Mouse (Mus musculus) c-Kit-negative CD71-positive TER-119-positive erythroid progenitor cells, embryonic 14.5 days (primary cell): ENCODE data around the gene Rpl5.
A peak's percentile ranks its signal among the peaks of the same experiment; 100 is the strongest.
"Not testable (repeated sequence)": the region's sequence is repeated elsewhere in the genome, so short reads cannot be mapped to it uniquely, and the experiment has no call there.

ENCODE experiments used
- DNase-seq: peaks from one replicate; pipeline ENCODE4 v3.0.0-alpha.2; 2013; ENCODE audit warnings: low read depth, low spot score

The Rpl5 gene

DNA sequence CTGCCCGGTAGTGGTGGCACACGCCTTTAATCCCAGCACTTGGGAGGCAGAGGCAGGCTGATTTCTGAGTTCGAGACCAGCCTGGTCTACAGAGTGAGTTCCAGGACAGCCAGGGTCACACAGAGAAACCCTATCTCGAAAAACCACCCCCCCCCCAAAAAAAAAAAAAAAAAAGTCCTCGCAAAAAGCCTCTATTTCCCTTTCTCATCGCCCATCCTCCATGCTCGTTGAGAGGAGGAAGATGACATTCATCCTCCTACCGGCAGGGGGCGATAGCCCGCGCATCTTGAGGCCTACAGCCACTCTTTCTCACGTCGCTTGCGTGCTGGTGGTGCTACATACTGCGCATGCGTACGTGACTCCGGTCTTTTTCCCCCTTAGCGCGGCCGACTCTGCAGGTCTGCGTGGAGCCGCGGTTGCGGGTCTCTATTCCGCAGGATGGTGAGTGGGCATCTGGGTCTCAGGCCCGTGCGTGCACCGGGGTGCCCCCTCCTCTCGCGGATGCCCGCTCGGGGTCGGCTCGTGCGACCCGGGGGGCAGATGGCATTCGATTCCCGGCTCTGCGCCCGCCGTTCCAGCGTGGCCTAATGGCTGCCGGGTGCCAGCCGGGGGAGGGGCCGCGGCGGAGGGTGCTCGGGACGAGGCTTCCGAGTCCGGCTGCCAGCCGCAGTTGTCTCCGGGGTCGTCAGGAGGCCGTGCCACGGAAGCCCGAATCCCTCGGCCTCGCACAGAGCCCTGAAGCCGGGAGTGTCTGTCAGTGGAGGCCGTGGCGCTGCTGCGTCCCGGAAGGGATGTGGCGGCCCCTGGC lies at the start of gene Rpl5:
Gene Rpl5 (plus strand): TSS at position 297 of the 808 bp plus-strand sequence.
- DNase-seq = peak; percentile 96

DNA sequence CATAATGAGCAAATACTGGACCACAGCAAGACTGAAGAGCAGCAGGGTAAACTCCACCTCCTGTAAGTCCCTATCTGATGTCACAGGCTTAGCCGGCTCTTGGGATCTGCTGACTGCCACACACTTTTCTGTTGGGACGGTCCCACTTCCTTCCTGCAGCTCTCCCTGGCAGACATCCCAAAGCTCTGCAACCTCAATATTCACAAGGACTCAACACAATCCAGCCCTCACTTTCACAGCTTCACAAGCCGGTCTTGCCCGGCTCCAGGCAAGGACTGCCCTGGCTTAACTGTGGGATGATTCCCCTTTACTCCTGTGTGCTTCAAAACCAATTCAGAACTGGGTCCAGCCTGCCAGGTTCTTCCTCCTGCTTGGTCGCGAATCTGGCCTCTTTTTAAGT lies 46.5 kb upstream of the Rpl5 start:
- no peak for DNase-seq

DNA sequence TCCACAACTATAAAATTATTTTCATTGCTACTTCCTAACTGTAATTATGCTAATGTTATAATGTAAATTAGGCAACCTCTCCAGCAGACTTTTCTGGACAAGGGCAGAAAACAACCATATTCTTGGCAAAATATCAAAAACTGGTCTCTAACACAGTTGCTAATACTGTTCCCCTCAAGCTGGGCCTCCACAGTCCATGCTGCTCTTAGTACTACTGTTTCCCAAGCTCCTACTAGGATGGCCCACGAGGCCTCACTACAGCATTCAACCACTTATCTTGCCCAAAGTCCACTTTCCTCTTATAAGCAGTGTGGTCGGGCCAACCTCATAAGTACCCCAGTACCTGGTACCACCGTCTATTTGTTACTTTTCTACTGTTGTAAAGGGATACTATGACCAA lies 45.7 kb upstream of the Rpl5 start:
- DNase-seq = no peak

DNA sequence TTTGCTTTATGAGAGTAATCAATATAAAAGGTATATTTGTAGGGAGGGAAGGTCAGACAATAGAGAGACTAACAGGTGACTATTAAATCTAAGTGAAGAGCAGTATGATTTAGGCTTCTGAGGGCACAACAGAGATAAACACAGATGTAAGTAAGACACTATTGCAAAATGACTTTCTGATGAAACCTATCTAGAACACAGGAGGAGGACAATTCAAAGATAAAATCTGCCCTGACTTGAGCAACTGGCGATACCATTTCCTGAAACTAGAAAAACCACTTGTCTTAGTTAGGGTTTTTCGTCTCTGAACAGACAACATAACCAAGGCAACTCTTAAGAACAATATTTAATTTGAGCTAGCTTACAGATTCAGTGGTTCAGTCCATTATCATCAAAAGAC lies 44.8 kb upstream of the Rpl5 start:
- no peak for DNase-seq

DNA sequence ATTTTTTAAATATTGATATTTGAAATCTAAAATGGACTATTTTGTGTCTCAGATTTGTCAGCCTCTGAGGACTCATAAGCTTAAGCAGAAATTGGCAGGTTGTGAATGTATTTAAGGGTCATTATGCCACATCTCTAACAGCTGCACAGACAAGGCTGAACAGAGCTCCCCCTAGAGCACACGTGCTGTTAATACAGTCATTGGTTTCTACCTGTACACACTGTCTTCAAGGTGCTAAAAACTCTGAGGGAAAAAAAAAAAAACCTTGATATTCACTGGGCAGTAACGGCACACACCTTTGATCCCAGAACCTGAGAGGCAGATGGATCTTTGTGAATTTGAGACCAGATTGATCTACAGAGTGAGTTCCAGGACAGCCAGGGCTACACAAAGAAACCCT lies 41.3 kb upstream of the Rpl5 start:
- no peak for DNase-seq

DNA sequence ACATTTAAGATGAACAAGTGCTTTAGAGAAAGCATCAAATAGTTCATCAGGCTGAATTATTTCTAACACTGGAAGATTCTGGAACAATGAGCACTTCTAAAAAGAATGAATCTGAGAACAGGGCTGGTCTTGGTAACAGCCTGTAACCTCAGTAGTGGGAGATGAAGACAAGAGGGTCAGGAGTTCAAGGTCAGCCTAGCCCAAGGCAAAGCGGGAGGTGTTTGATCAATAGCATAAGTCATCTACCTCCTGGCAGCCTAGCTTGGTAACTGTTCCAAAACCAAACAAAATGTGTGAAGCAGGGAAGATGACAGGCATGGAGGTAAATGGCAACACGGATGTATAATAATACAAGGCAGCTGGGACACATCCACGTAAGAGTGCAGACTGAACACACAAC lies 36.3 kb upstream of the Rpl5 start:
- DNase-seq = no peak

DNA sequence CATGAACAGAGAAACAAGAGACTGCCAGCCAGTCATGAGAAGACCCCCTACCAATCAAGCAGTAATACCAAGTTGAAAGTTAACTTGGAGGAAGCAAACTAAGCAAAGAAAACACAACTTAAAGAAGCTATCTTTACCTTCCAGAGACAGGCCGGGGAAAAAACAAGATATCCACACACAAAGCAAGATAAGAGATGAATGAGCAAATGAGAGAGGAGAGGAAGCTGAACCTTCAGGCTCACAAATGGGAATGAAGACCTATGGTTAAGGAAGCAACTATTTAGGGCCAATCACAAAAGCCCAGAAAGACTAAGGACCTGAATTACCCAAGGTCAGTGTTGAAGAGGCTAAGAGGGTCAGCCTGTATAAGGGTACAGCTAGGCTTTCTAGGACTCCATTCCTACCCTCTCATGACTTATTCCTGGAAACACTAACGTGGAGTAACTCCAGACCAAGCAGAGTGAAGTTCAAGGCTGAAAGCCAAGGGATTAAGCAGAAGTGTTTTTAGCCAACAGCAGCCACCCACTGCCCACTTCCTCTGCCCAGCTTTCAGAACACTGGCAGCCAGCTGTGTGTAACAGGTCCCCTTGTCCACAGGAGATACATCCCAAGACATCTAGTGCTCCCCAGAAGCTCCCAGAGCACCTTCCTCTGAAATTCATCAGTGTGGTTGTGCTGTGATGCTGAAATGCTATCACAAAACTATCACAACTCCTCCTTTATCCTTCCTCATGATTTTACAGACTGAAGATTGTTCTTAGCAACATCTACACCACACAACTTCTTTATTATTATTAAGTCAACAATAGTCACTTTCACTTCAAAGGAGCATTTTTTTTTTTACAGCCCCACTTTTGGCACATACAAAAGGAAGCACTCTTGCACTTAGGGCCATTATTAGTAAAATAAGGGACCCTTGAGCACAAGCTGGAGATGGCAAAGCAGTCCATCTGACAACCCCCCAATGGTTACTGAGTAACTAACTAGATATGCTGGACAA lies 33.9 kb upstream of the Rpl5 start:
- no peak for DNase-seq

DNA sequence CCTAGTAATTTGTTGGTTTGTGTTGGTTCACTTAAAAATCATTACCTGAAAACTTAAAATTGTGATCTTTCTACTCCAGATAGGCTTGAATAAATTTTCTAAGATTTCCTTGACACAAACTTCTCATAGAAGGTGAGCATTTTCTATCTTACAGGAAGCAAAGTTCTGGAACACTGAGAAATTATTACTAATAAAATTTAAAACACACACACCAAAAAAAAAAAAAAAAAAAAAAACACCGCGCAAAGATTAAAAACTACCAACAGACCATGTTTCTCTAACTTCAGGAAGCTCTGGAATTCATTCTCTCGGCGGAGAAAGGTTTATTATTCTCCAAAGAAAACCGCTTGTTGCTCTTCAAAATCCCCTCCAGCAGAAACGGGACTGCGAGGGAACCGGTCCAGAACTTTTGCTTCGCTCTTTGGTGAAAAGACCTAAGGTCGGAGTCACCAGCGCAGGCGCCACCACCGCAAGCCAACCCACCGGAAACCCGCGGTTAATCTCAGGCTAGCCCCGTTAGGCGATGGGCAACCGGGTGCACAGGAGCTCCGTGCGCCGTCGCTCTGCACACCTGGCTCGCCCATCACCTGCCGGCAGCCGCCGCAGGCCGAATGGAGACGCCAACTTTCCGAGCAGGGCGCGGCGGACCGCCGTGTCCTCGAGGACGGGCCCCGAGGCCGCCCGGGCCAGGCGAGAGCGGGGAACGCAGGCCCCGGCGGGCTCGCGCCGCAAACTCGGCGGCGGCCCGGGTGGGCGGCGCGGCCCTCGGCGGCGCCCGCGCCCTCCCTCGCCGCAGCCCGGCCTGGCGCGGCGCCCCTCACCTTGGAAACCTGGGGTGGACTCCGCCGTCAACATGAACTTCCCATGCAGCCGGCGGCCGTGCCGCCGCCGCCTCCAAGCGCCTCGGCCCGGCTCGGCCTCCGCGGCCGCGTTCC lies 32.1 kb upstream of the Rpl5 start:
- no peak for DNase-seq

DNA sequence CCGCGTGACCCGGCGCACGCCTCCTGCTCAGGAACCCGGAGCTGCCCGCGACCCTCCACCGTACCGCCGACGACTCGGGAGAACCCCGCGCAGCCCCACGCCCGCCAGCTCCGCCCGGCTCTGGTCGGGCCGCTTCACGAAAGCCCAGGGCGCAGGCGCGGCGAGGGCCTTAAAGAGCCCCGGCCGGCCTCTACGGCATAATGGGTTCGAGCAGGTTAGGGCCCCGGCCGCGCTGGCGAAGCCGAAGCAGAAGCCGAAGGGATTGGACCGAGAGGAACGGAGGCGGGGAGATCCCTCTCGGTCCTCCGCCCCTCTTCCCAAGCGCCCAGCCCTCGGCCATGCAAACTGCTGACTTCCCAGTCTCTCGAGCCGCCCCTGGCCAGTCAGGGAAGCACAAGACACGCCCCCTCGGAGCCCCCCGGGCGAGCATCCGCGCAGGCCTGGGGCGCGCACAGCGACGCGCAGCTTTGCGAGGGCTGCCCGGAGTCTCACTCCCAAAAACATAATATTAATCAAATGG lies 31.3 kb upstream of the Rpl5 start:
- peak; percentile 65 for DNase-seq

DNA sequence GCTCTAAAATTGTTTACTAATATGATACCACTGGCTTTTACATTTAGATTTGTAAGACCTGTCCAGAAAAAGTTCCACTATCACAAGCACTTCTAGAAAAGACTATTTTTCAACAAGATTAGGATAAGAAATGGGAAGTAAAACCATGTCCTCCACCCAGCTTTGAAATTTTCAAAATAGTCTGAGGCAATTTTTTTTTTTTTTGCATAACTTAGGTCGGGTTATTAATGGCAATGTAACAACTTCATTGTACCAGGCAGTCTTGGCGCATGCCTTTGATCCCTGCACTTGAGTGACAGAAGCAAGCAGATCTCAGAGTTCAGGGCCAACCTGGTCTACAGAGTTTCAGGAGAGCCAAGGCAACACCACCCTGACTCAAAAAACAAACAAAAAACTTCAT lies 30.6 kb upstream of the Rpl5 start:
- no peak for DNase-seq

DNA sequence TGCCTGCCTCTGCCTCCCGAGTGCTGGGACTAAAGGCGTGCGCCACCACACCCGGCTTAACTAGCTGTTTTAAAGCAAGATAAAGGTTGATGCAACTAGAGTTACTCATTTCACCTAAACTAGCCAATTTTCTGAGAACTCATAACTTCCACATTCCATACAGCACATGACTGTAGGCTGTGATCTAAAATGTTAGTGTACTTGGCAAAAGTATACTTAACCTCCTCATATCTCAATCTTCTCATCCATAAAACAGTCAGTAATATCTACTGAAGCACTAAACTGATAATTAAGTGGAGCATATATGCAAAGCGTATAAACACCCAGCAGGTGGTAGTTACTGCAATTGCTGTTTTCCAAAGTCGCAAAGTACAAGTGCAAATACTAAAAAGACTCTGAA lies 27.0 kb upstream of the Rpl5 start:
- DNase-seq = peak; percentile 48

DNA sequence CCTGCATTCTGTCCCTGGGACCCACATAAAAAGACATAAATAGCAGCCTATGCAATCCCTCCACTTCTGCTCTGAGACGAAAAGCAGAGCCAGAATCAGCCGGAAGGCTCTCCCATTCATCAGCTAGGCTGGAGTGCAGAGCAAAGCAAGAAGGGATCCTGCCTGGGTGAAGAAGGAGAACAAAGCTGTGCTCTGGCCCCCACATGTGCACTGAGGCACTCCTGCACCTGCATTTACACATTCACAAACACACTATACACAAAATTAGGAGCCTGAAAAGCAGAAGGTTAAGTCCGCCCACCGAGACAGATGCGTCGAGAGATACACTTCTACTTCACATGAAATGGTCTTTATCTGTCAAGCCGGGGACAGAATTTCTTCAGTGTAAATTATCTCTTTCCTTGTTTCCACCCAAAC lies 26.4 kb upstream of the Rpl5 start:
- DNase-seq = peak; percentile 73

DNA sequence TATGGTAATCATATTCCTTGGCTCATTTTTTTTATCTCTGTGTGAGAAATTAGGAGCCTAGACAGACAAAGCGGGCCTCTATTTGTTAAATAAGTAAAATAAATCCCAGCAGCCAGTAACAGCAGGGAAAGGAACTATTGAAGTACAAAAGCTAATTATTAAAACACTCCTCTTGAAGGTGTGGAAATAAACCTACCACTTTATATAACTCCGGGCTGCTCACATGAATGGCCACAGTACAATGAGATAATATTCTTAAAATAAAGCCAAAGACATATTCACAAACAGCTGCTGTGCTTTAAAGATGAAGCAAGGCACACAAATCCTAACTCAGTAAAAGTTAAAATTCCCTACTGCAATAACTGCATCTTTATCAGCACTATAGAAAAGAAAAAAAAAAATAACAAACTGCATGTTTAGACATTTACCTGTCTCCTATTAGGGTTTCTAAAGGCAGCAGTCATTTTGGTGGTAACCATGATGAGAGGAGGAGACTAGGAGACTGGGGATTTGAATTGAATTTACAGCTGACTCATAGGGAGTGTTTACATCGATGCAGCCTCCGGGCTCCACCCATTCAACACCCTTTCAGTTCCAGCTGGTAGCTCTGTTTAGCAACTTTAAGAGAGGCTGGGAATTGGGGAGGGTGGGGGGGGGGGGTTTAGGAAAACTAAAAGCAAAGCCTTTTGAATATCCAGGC lies 25.6 kb upstream of the Rpl5 start, which contains the start of gene Evi5:
Gene Evi5 (minus strand): TSS at position 547 of the 700 bp plus-strand sequence.
- DNase-seq = peak; percentile 86

DNA sequence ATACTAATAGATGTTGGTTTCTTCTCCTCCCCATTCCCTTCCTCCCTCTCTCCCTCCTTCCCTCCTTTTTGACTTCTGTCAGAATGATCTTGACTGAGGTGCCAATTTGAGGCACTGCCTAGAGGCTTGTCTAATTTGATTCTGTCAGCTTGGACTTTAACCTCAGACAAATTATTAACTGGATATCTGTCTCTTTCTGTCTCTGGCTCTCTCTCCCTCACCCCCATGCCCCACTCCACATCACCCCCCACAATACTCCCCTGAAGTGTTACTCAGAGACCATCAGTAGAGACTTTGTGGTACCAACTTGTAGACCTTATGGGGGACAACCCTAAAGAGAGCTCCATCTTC lies 25.1 kb upstream of the Rpl5 start:
- DNase-seq = no peak

DNA sequence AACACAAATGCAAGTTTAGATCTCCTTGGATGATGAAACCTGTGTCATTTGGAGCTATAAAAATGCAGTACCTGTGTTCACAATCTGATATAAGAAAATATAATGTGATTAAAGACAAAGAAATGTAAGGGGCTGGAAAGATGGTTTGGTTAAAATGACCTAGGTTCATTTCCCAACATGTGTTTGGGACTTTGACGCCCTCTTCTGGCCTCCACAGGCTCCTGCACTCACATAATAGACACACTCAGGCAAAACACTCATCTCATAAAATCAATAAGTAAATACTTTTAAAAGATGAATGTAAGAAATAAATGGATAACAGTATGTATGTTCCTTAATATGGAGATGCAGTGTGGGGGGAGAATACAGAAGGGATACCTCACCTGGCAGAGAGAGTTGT lies 23.2 kb upstream of the Rpl5 start:
- DNase-seq = no peak

DNA sequence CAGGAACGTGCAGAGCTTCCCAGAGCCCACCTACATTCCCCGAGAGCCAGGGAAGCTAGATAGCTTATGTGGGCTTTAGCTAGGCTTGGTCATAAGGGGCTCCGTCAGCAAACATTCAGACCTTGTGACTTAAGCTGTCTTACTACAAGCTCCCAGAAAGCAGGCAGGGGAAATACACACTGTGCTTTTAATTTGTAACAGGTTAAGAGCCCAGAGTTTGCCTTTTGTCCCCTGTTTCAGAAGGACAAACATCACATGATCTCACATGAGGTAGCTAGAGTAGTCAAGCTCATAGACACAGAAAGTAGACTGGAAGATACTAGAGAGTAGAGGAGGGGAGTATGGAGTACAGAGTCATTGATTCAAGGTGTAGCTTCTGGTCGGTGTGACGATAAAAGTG lies 19.6 kb upstream of the Rpl5 start:
- no peak for DNase-seq

DNA sequence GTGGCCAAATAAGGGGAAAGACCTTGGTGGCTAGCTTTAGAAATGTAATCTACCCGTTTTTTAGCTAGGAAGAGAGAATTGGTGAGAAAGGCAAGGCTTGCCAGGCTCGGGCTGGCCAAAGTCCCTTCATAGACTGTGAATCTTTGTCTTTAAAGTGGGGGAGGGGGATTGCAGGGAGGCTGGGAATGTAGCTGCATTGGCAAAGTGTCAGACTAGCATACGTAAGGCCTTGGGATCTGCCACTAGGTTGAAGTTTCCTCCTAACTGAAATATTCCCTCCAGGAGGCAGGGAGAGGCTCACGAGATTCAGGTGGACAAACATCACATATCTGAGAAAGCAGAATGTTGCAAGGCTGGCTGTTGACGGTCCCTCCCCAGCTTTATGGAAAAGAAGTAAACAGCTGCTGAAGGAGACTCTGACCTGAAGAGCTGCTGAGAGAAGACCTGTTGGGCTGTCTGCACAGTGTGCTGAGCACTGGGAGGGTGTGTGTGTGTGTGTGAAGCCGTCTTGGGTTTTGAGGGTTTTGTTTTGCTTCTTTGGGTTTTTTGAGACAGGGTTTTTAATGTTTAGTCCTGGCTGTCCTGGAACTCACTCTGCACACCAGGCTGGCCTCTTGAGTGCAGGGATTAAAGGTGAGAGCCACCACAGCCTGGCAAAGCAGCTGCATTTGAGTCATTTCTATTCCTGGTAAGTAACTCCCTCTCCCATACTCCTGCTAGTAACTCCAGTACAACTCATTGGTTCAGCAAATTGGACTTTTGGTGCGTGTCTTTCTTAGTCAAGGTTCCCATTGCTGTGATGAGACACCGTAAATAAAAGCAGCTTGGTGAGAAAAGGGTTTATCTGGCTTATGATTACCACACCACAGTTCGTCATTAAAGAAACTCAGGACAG lies 10.1 kb upstream of the Rpl5 start:
- no peak for DNase-seq

DNA sequence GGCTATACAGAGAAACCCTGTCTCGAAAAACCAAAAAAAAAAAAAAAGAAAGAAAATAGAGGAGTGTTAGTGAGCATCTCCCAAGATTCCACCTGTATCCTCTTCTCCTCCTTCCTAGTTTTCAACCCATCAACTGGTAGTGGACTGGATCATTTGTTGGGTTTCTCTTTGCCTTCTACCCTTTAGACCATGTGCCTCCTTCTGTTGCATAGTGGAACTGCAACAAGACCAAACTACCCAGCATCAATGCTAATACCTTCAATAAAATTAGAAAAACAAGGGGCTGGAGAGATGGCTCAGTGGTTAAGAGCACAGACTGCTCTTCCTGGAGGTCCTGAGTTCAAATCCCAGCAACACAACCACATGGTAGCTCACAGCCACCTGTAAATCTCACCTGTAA lies 8.8 kb upstream of the Rpl5 start:
- DNase-seq = not testable (repeated sequence)

DNA sequence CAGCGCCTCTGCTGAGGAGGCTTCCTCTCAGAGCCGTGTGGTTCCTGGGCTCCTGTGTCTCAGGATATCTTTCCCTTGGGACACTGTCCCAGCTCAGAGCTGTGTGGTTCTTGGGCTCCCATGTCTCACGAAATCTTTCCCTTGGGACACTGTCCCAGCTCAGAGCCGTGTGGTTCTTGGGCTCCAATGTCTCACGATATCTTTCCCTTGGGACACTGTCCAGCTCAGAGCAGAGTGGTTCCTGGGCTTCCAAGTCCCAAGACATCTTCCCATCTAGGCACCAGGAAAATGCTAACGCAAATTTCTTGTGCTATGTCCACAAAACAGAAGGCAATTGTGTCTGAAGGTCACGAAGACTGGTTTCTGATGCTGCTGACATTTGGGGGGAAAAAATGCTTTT lies 5.6 kb upstream of the Rpl5 start:
- no peak for DNase-seq

DNA sequence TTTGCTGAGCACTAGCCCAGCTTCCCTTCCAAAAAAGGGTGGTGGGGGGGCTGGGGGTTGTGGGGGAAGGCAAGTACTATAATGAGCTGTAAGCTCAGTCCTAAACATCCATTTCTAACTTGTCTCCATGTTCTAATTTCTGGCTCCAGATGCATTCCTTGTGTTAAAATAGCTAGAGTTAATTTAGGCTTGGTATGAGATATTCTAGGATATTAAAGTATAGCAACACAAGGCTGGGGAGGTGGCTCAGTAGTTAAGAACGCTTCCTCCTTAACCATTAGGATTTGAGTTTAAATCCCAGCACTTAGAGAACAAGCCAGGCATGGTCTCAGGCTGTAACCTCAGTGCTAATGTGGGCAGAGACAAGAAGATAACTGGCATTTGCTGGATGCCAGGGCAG lies 4.0 kb upstream of the Rpl5 start:
- no peak for DNase-seq
